Mouse (Mus musculus) brain, embryonic 18.5 days (tissue): ENCODE results near the gene Slc25a44.
"Not testable (repeated sequence)": the region's sequence is repeated elsewhere in the genome, so short reads cannot be mapped to it uniquely, and the experiment has no call there.

Source experiments
- DNase-seq: peaks from one replicate; pipeline ENCODE4 v3.0.0-alpha.2; 2012; ENCODE audit warnings: low read depth, low spot score

The Slc25a44 gene

GRCm38 (mm10) chr3:88415668-88416067 lies 9.3 kb downstream of the Slc25a44 start:
- no peak for DNase-seq

- no peak for DNase-seq
Observed at GRCm38 (mm10) chr3:88412636-88413035, 12.3 kb downstream of the Slc25a44 start.

GRCm38 (mm10) chr3:88411681-88412080 lies 13.3 kb downstream of the Slc25a44 start:
- no peak for DNase-seq

- DNase-seq: no peak
Observed at GRCm38 (mm10) chr3:88410645-88411031, 14.3 kb downstream of the Slc25a44 start.

- DNase-seq: peak; percentile 79
Observed at GRCm38 (mm10) chr3:88409741-88410644, 14.9 kb downstream of the Slc25a44 start, which contains the start of gene Pmf1. Gene Pmf1, minus strand, starts transcription at chr3:88410331.

GRCm38 (mm10) chr3:88408953-88409352 lies 16.0 kb downstream of the Slc25a44 start:
- no peak for DNase-seq

- no peak for DNase-seq
Observed at GRCm38 (mm10) chr3:88407529-88407928, 17.4 kb downstream of the Slc25a44 start.

- DNase-seq: peak; percentile 64
Observed at GRCm38 (mm10) chr3:88407090-88407489, 17.8 kb downstream of the Slc25a44 start.

- no peak for DNase-seq
Observed at GRCm38 (mm10) chr3:88403522-88404230, 21.3 kb downstream of the Slc25a44 start.

GRCm38 (mm10) chr3:88398666-88399065 lies 26.3 kb downstream of the Slc25a44 start:
- no peak for DNase-seq

GRCm38 (mm10) chr3:88395742-88396141 lies 29.2 kb downstream of the Slc25a44 start:
- DNase-seq: no peak

GRCm38 (mm10) chr3:88395288-88395687 lies 29.7 kb downstream of the Slc25a44 start:
- no peak for DNase-seq

- DNase-seq: no peak
Observed at GRCm38 (mm10) chr3:88393776-88394375, 31.1 kb downstream of the Slc25a44 start.

- no peak for DNase-seq
Observed at GRCm38 (mm10) chr3:88384364-88384763, 40.6 kb downstream of the Slc25a44 start, which contains the start of gene Bglap. Gene Bglap, minus strand, starts transcription at chr3:88384464.

GRCm38 (mm10) chr3:88382383-88382782 lies 42.6 kb downstream of the Slc25a44 start:
- not testable (repeated sequence) for DNase-seq

GRCm38 (mm10) chr3:88381389-88382315 lies 43.3 kb downstream of the Slc25a44 start:
- DNase-seq: not testable (repeated sequence)

- DNase-seq: not testable (repeated sequence)
Observed at GRCm38 (mm10) chr3:88378599-88378998, 46.3 kb downstream of the Slc25a44 start, which contains the start of gene Bglap2. Gene Bglap2, minus strand, starts transcription at chr3:88378699.

- not testable (repeated sequence) for DNase-seq
Observed at GRCm38 (mm10) chr3:88376644-88377043, 48.3 kb downstream of the Slc25a44 start.

- not testable (repeated sequence) for DNase-seq
Observed at GRCm38 (mm10) chr3:88375750-88376626, 49.0 kb downstream of the Slc25a44 start.

- DNase-seq: not testable (repeated sequence)
Observed at GRCm38 (mm10) chr3:88372643-88373042, 52.3 kb downstream of the Slc25a44 start, which contains the start of gene Bglap3. Gene Bglap3, minus strand, starts transcription at chr3:88372743.
